Mouse (Mus musculus): ENCODE measurements around the gene Gm26602.

Gm26602 gene

GRCm38 (mm10) chr10:79934272-79934721 is 23.6 kb downstream of the Gm26602 start:
- DNase-seq: peak; percentile 93 to 96

GRCm38 (mm10) chr10:79934794-79935569 is 24.3 kb downstream of the Gm26602 start:
- no peak for DNase-seq

- DNase-seq: no peak
Measured at GRCm38 (mm10) chr10:79936284-79936910, 25.7 kb downstream of the Gm26602 start.

GRCm38 (mm10) chr10:79936911-79937441 is 26.3 kb downstream of the Gm26602 start:
- peak; percentile 91 to 95 for DNase-seq

- DNase-seq: no peak
Measured at GRCm38 (mm10) chr10:79937775-79938526, 27.3 kb downstream of the Gm26602 start.

GRCm38 (mm10) chr10:79940749-79941148 is 30.1 kb downstream of the Gm26602 start:
- peak; percentile 48 to 61 for DNase-seq

GRCm38 (mm10) chr10:79942988-79943387 is 32.3 kb downstream of the Gm26602 start:
- DNase-seq: no peak

GRCm38 (mm10) chr10:79943471-79943901 is 32.8 kb downstream of the Gm26602 start:
- no peak for DNase-seq

- peak; percentile 56 to 71 for DNase-seq
Measured at GRCm38 (mm10) chr10:79945507-79946234, 35.0 kb downstream of the Gm26602 start.

- DNase-seq: no peak
Measured at GRCm38 (mm10) chr10:79946752-79947322, 36.2 kb downstream of the Gm26602 start.

GRCm38 (mm10) chr10:79947502-79947901 is 36.8 kb downstream of the Gm26602 start:
- DNase-seq: no peak

GRCm38 (mm10) chr10:79949873-79950272 is 39.2 kb downstream of the Gm26602 start:
- no peak for DNase-seq

- no peak for DNase-seq
Measured at GRCm38 (mm10) chr10:79950661-79951060, 40.0 kb downstream of the Gm26602 start.

GRCm38 (mm10) chr10:79953946-79954345 is 43.3 kb downstream of the Gm26602 start:
- peak; percentile 34 to 57 for DNase-seq

- no peak for DNase-seq
Measured at GRCm38 (mm10) chr10:79955691-79956090, 45.0 kb downstream of the Gm26602 start.

- no peak for DNase-seq
Measured at GRCm38 (mm10) chr10:79956643-79957154, 46.0 kb downstream of the Gm26602 start.

- DNase-seq: peak; percentile 86 to 89
Measured at GRCm38 (mm10) chr10:79958140-79958816, 47.6 kb downstream of the Gm26602 start.

- DNase-seq: peak in 1 of 2 experiments; percentile 61
Measured at GRCm38 (mm10) chr10:79959412-79959811, 48.8 kb downstream of the Gm26602 start.

- peak; percentile 100 for DNase-seq
Measured at GRCm38 (mm10) chr10:79959847-79960601, 49.4 kb downstream of the Gm26602 start, which contains the start of gene Wdr18. Wdr18 (plus strand) TSS chr10:79960152.
